Mouse (Mus musculus): ENCODE measurements around the gene Magi2. TPM values are rescaled to one million over a fixed set of nuclear protein-coding genes. Genes with fewer than 3 reads are reported as not detected.

The Magi2 gene
- polyA plus RNA-seq, 1 experiment = 0.48 TPM

DNA sequence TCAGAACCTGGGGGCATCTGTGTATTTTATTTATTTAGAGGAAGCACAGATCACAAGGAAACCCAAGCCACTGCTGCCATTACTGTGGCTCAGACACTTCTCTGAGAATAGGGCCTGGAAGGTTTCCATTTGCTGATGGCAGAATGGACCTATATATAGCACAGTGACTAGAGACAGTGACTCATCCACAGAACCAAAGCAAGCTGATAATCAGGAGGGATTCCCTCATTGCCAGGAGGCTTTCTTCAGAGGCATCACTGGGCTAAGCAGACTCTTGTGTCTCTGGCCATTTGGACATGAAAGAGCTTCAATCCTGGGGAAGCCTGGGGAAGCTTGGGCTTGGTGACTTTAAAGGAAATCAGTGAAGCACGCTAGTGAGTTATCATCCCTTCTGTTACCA lies 1445.0 kb downstream of the Magi2 start:
- no peak overlapping the region for H3ac ChIP-seq (ENCODE audit: control insufficient read depth, insufficient read length)
- no peak overlapping the region for H3K4me2 ChIP-seq (ENCODE audit: low read depth)
- H3K79me2 ChIP-seq (ENCODE audit: control insufficient read depth, insufficient read depth) = no peaks in the 10 kb centered on the region
- no peak for TF ChIP-seq MYOG (IDR thresholded peaks at IDR 0.05; ENCODE audit: control insufficient read depth in 1 of 3, insufficient read depth in 1 of 3, insufficient read length in 2 of 3, low read depth in 2 of 3)
- TF ChIP-seq SRF (IDR thresholded peaks at IDR 0.05; ENCODE audit: control insufficient read depth, insufficient read length, low read depth) = no peak
- H3K27me3 ChIP-seq (ENCODE audit: control insufficient read depth, insufficient read depth, insufficient read length) = no peaks in the 10 kb centered on the region
- no peak overlapping the region for H3K4me3 ChIP-seq
- no peaks in the 10 kb centered on the region for H3K36me3 ChIP-seq (ENCODE audit: control insufficient read depth, insufficient read depth)

DNA sequence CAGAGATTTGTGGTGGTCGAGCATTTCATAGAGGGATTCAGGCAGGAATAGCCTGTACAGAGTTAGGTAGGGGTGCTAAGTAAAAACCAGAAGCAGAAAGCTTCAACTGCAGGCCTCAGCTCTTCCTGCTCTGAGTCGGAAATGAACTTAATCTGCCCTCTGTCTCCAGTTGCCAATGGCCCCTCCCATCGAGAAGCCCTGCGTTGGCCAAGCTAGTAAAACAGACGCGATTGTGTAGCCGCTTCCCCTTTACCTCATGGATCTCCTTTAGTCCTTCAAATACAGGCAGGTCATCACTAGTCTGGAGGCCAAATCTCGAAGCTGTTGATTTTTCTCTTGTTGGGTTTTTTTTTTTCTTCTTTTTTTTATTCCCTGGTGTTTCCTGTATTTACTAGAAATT lies 1447.7 kb downstream of the Magi2 start:
- no peak overlapping the region for H3ac ChIP-seq (ENCODE audit: control insufficient read depth, insufficient read length)
- no peak overlapping the region for H3K4me3 ChIP-seq
- no peak for TF ChIP-seq POLR2A (IDR thresholded peaks at IDR 0.05; ENCODE audit: insufficient read length, low read depth)
- TF ChIP-seq MAX (IDR thresholded peaks at IDR 0.05; ENCODE audit: low read depth) = no peak
- TF ChIP-seq REST (IDR thresholded peaks at IDR 0.05; ENCODE audit: insufficient read depth, insufficient read length) = no peak
- TF ChIP-seq POLR2AphosphoS2 (IDR thresholded peaks at IDR 0.05; ENCODE audit: insufficient read length, low read depth) = no peak
- TF ChIP-seq USF1 (IDR thresholded peaks at IDR 0.05; ENCODE audit: low read depth) = no peak
- TF ChIP-seq CEBPB (IDR thresholded peaks at IDR 0.05; ENCODE audit: insufficient read depth, poor library complexity, severe bottlenecking) = no peak
- TF ChIP-seq TCF12 (IDR thresholded peaks at IDR 0.05; ENCODE audit: insufficient read depth, poor library complexity, severe bottlenecking) = no peak
- no peak for TF ChIP-seq TCF3 (IDR thresholded peaks at IDR 0.05; ENCODE audit: insufficient read length, low read depth)
- TF ChIP-seq MYOD1 (IDR thresholded peaks at IDR 0.05; ENCODE audit: control insufficient read depth in 1 of 3, insufficient read length in 2 of 3, low read depth in 2 of 3) = no peak
- no peak for TF ChIP-seq MYOG (IDR thresholded peaks at IDR 0.05; ENCODE audit: control insufficient read depth in 1 of 3, insufficient read depth in 1 of 3, insufficient read length in 2 of 3, low read depth in 2 of 3)
- no peak for TF ChIP-seq E2F4 (IDR thresholded peaks at IDR 0.05; ENCODE audit: insufficient read depth)
- TF ChIP-seq SRF (IDR thresholded peaks at IDR 0.05; ENCODE audit: control insufficient read depth, insufficient read length, low read depth) = no peak
- no peak overlapping the region for H3K4me2 ChIP-seq (ENCODE audit: low read depth)
- H3K27me3 ChIP-seq (ENCODE audit: control insufficient read depth, insufficient read depth, insufficient read length) = no peaks in the 10 kb centered on the region
- no peaks in the 10 kb centered on the region for H3K36me3 ChIP-seq (ENCODE audit: control insufficient read depth, insufficient read depth)
- no peaks in the 10 kb centered on the region for H3K79me2 ChIP-seq (ENCODE audit: control insufficient read depth, insufficient read depth)

DNA sequence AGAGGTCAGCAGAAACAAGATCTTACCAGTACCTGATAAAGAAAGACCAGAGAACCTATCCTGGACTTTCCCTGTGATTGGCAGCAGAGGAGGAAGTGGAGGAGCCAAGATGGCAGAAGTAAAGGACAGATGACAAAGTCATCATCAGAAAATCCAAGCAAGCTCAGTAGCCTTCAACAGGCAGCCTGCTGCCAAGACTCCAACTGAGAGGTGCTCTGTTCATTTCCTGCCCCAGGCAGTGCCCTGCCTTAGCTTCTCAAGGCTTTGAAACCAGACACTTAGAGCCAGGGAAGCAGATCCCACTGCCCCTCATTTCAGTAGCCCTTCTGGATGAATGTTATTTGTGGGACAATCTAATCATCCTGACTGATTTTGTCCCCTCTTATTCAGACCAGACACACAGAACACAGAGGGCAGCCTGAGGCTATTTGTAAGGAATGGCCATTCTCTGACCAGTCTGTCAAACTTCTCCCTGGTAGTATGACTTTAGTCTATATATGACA lies 1448.4 kb downstream of the Magi2 start:
- TF ChIP-seq CEBPB (IDR thresholded peaks at IDR 0.05; ENCODE audit: insufficient read depth, poor library complexity, severe bottlenecking) = no peak
- TF ChIP-seq MYOG (IDR thresholded peaks at IDR 0.05; ENCODE audit: control insufficient read depth in 1 of 3, insufficient read depth in 1 of 3, insufficient read length in 2 of 3, low read depth in 2 of 3) = no peak
- TF ChIP-seq POLR2A (IDR thresholded peaks at IDR 0.05; ENCODE audit: insufficient read length, low read depth) = no peak
- H3K36me3 ChIP-seq (ENCODE audit: control insufficient read depth, insufficient read depth) = no peaks in the 10 kb centered on the region

GRCm38 (mm10) chr5:20676193-20676871 lies 1449.5 kb downstream of the Magi2 start:
- Histone ChIP-seq H3ac (ENCODE audit: control insufficient read depth, insufficient read length) (no peak overlapping the region), H3K4me2 (ENCODE audit: low read depth) (no peak overlapping the region), H3K36me3 (ENCODE audit: control insufficient read depth, insufficient read depth) (no peaks in the 10 kb centered on the region), H3K27me3 (ENCODE audit: control insufficient read depth, insufficient read depth, insufficient read length) (no peaks in the 10 kb centered on the region), H3K4me3 (no peak overlapping the region), H3K79me2 (ENCODE audit: control insufficient read depth, insufficient read depth) (no peaks in the 10 kb centered on the region)
- TF ChIP-seq MYOG (IDR thresholded peaks at IDR 0.05; ENCODE audit: control insufficient read depth in 1 of 3, insufficient read depth in 1 of 3, insufficient read length in 2 of 3, low read depth in 2 of 3) (no peak), E2F4 (IDR thresholded peaks at IDR 0.05; ENCODE audit: insufficient read depth) (no peak)

More for the DNA sequence above, 1448.4 kb downstream of the Magi2 start:
- H3K79me2 ChIP-seq (ENCODE audit: control insufficient read depth, insufficient read depth) = no peaks in the 10 kb centered on the region
- H3ac ChIP-seq (ENCODE audit: control insufficient read depth, insufficient read length) = no peak overlapping the region
- no peaks in the 10 kb centered on the region for H3K27me3 ChIP-seq (ENCODE audit: control insufficient read depth, insufficient read depth, insufficient read length)
- no peak overlapping the region for H3K4me3 ChIP-seq
- no peak overlapping the region for H3K4me2 ChIP-seq (ENCODE audit: low read depth)

GRCm38 (mm10) chr5:20677246-20677645 lies 1450.4 kb downstream of the Magi2 start:
- no peaks in the 10 kb centered on the region for H3K36me3 ChIP-seq (ENCODE audit: control insufficient read depth, insufficient read depth)
- H3K79me2 ChIP-seq (ENCODE audit: control insufficient read depth, insufficient read depth) = no peaks in the 10 kb centered on the region
- H3ac ChIP-seq (ENCODE audit: control insufficient read depth, insufficient read length) = no peak overlapping the region
- H3K27me3 ChIP-seq (ENCODE audit: control insufficient read depth, insufficient read depth, insufficient read length) = no peaks in the 10 kb centered on the region
- TF ChIP-seq USF1 (IDR thresholded peaks at IDR 0.05; ENCODE audit: low read depth) (no peak), TCF12 (IDR thresholded peaks at IDR 0.05; ENCODE audit: insufficient read depth, poor library complexity, severe bottlenecking) (no peak)
- H3K4me3 ChIP-seq = no peak overlapping the region
- no peak overlapping the region for H3K4me2 ChIP-seq (ENCODE audit: low read depth)

GRCm38 (mm10) chr5:20678573-20678972 lies 1451.7 kb downstream of the Magi2 start:
- Histone ChIP-seq H3K4me2 (ENCODE audit: low read depth) (no peak overlapping the region), H3K79me2 (ENCODE audit: control insufficient read depth, insufficient read depth) (no peaks in the 10 kb centered on the region), H3ac (ENCODE audit: control insufficient read depth, insufficient read length) (no peak overlapping the region), H3K27me3 (ENCODE audit: control insufficient read depth, insufficient read depth, insufficient read length) (no peaks in the 10 kb centered on the region), H3K36me3 (ENCODE audit: control insufficient read depth, insufficient read depth) (no peaks in the 10 kb centered on the region), H3K4me3 (no peak overlapping the region)
- TF ChIP-seq POLR2A (IDR thresholded peaks at IDR 0.05; ENCODE audit: insufficient read length, low read depth) (no peak), TCF12 (IDR thresholded peaks at IDR 0.05; ENCODE audit: insufficient read depth, poor library complexity, severe bottlenecking) (no peak), MYOD1 (IDR thresholded peaks at IDR 0.05; ENCODE audit: control insufficient read depth in 1 of 3, insufficient read length in 2 of 3, low read depth in 2 of 3) (no peak), SRF (IDR thresholded peaks at IDR 0.05; ENCODE audit: control insufficient read depth, insufficient read length, low read depth) (no peak), MYOG (IDR thresholded peaks at IDR 0.05; ENCODE audit: control insufficient read depth in 1 of 3, insufficient read depth in 1 of 3, insufficient read length in 2 of 3, low read depth in 2 of 3) (no peak), MAX (IDR thresholded peaks at IDR 0.05; ENCODE audit: low read depth) (no peak), CEBPB (IDR thresholded peaks at IDR 0.05; ENCODE audit: insufficient read depth, poor library complexity, severe bottlenecking) (no peak), USF1 (IDR thresholded peaks at IDR 0.05; ENCODE audit: low read depth) (no peak), REST (IDR thresholded peaks at IDR 0.05; ENCODE audit: insufficient read depth, insufficient read length) (no peak), E2F4 (IDR thresholded peaks at IDR 0.05; ENCODE audit: insufficient read depth) (no peak), TCF3 (IDR thresholded peaks at IDR 0.05; ENCODE audit: insufficient read length, low read depth) (no peak), POLR2AphosphoS2 (IDR thresholded peaks at IDR 0.05; ENCODE audit: insufficient read length, low read depth) (no peak)

Measured in myocyte (in vitro differentiated cells).